Mouse (Mus musculus) kidney, embryonic 14.5 days (tissue): ENCODE data around the gene Slc13a2. TPM values are rescaled to one million over a fixed set of nuclear protein-coding genes. Genes with fewer than 3 reads are reported as not detected.

Experiments
- ATAC-seq: fragments of 200-750 bp; cut with Nextera tagmentation; 2 replicates; pipeline ENCODE4 v1.8.0; 2017; ENCODE audit warnings: moderate number of reproducible peaks, mild to moderate bottlenecking, moderate TSS enrichment, moderate library complexity; ENCODE audit not compliant: low FRiP score, low TSS enrichment
- H3K27ac ChIP-seq: fragments of 300-500 bp; sonication (generic); 2 replicates; pipeline ENCODE4 v1.5.1; 2014; ENCODE audit warnings: low read depth, mild to moderate bottlenecking, low read length, moderate library complexity, mixed read lengths
- H3K27me3 ChIP-seq: fragments of 300-500 bp; sonication (generic); 2 replicates; pipeline ENCODE4 v1.6.1; 2014; ENCODE audit warnings: mild to moderate bottlenecking, low read length; ENCODE audit not compliant: control insufficient read depth, insufficient read depth
- H3K36me3 ChIP-seq: fragments of 300-500 bp; sonication (generic); 2 replicates; pipeline ENCODE4 v1.6.1; 2014; ENCODE audit warnings: low read length, mixed read lengths; ENCODE audit not compliant: control insufficient read depth, insufficient read depth
- H3K4me1 ChIP-seq: fragments of 300-500 bp; sonication (generic); 2 replicates; pipeline ENCODE4 v1.6.1; 2014; ENCODE audit warnings: low read length, mixed read lengths; ENCODE audit not compliant: control insufficient read depth, insufficient read depth
- H3K4me2 ChIP-seq: fragments of 300-500 bp; sonication (generic); replicated peaks from 2 replicates; pipeline ENCODE4 v1.6.1; 2014; ENCODE audit warnings: low read depth, mild to moderate bottlenecking, low read length
- H3K4me3 ChIP-seq: fragments of 300-500 bp; sonication (generic); 2 replicates; pipeline ENCODE4 v1.5.1; 2014; ENCODE audit warnings: mild to moderate bottlenecking, low read length
- H3K9ac ChIP-seq: fragments of 300-500 bp; sonication (generic); 2 replicates; pipeline ENCODE4 v1.6.1; 2014; ENCODE audit warnings: low read depth, mild to moderate bottlenecking, low read length, moderate library complexity
- H3K9me3 ChIP-seq: fragments of 300-500 bp; sonication (generic); 2 replicates; pipeline ENCODE4 v1.6.1; 2016; ENCODE audit warnings: low read length; ENCODE audit not compliant: control insufficient read depth
- WGBS: fragments of 180-500 bp; shearing (Covaris S2); extraction: QIAGEN DNeasy Blood & Tissue Kit; methylation state at CpG from one replicate; pipeline ENCODE4 v1.1.7; 2014; 5-methylcytosine and 5-hydroxymethylcytosine counted together
- polyA plus RNA-seq: library from polyadenylated mRNA; unstranded; fragments of >200 nt; fragmentation: Nextera tagmentation; extraction: Ambion mirVana; gene quantifications from 2 replicates; pipeline ENCODE4 v1.2.1, GENCODE M21; 2014

Slc13a2 gene
- polyA plus RNA-seq, 1 experiment from 2014 or later: 0.45 TPM

DNA sequence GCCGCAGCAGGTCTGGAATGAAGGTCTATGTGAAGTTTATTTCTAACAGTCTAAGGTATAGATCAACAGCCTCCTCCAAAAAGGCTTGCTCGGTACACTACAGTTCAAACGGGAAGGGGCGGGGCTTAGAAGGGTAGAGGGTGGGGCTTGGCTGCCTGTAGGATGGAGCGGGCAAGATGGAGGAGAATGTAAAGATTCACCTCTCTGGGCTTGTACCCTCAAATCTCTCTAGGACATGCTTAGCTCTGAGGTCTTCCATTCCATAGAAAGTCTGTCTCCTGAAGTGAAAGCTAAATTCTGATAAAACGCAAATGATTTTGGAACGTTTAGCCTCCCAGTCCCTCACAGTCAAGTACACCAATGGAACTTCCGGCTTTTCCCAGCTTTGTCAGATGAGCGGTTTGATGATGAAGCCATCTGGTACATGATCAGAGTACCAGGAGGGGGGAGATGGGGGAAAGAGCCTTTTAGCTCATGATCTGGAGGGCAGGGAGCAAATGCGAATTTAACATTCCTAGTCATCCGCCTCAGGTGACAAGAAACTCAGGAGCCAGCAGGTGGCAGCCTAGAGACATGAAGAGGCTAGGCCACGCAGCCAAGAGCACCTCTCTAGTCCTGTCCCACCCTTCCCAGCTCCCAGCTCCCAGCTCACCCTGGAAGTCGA is 61.8 kb downstream of the Slc13a2 start:
- peak overlapping the region; percentile 34; the same call in 1 of the 2 replicates for H3K9ac ChIP-seq
- H3K4me3 ChIP-seq: peak overlapping the region; percentile 33
- no peaks in the 10 kb centered on the region for H3K9me3 ChIP-seq
- H3K27ac ChIP-seq: no peak overlapping the region
- H3K4me1 ChIP-seq: peaks cover 21% of the 10 kb centered on the region
- H3K36me3 ChIP-seq: no peaks in the 10 kb centered on the region
- H3K27me3 ChIP-seq: no peaks in the 10 kb centered on the region
- WGBS: 12% methylated on average over 13 of the region's 13 CpGs
- peak; percentile 61 for ATAC-seq
- peak overlapping the region; percentile 60 for H3K4me2 ChIP-seq

DNA sequence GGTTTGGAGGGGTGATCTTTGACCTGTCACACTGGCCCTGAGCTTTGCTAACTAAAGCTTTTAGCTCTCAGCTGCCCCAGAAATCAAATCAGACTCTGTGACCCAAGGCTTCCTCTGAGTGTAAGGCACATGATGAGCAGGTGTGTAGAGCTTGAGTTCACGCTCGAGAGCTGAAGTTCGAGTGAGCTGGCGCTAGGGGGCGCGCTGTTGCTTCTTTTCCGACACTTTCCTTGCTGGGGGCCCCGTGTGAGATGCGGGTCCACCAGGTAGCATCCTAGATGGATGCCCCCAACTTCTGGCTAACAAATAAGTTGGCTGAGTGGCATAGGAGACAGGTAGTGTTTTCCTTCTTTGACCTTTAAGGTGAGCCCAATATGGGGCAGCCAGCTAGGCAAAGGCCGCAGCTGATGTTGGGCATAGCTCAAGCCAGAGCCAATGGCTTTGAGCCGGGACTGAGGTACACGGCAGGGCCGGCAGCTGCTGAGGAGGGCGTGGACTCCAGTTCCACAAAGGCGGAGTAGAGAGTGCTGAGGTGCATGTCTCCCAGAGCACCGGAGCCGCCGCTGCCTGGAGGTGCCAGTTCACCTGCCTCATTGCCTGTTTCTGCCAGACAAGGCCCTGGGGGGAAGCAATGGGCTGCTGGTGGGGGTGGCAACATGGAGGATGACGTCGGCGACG is 63.5 kb downstream of the Slc13a2 start:
- Histone ChIP-seq H3K4me2 (no peak overlapping the region), H3K9ac (no peak overlapping the region), H3K4me1 (peaks cover 4% of the 10 kb centered on the region; the same call in 1 of the 2 replicates), H3K27me3 (no peaks in the 10 kb centered on the region), H3K4me3 (no peak overlapping the region), H3K9me3 (no peaks in the 10 kb centered on the region), H3K27ac (no peak overlapping the region), H3K36me3 (no peaks in the 10 kb centered on the region)
- no peak for ATAC-seq
- WGBS: 17% methylated on average over 22 of the region's 22 CpGs

DNA sequence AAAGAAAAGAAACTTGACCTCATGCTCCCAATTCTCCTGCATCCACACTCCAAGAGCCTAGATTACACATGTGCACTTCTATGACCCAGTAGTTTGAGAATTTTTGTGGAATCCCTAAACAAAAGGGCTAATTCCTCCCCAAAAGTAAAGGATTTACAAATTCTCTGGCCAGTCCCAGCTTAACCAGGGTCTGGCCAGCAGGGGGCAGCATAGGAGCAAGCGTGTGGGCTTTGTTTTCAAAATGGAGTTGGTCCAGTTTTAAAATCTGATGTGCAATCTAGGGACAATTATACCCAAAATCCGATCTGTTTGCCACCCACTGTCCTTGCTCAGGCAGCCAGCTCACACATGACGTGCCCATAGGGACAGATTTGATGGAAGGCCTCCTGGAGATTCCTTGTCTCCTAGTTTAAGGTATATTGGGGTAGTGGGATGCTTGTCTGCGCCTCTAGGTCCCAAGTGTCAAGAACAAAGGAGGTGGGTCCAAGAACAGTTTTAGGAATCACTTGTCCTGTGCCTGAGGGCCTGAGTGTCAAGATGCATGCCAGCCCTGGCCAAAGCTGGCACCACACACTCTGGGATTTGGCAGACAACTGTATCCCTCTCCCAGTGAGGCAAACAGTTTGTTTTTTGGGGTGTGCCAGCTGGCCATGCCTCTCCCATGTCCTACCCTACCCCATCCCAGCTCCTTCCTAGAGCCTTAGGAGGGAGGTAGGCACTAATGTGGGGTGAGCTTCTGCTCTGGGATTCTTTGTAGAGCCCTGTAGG is 66.4 kb downstream of the Slc13a2 start:
- no peak for ATAC-seq
- H3K4me2 ChIP-seq: no peak overlapping the region
- H3K4me3 ChIP-seq: no peak overlapping the region
- H3K27ac ChIP-seq: no peak overlapping the region
- no peaks in the 10 kb centered on the region for H3K36me3 ChIP-seq
- 36% methylated on average over 4 of the region's 4 CpGs for WGBS
- no peak overlapping the region for H3K9ac ChIP-seq
- no peaks in the 10 kb centered on the region for H3K9me3 ChIP-seq
- no peaks in the 10 kb centered on the region for H3K27me3 ChIP-seq
- no peaks in the 10 kb centered on the region for H3K4me1 ChIP-seq

DNA sequence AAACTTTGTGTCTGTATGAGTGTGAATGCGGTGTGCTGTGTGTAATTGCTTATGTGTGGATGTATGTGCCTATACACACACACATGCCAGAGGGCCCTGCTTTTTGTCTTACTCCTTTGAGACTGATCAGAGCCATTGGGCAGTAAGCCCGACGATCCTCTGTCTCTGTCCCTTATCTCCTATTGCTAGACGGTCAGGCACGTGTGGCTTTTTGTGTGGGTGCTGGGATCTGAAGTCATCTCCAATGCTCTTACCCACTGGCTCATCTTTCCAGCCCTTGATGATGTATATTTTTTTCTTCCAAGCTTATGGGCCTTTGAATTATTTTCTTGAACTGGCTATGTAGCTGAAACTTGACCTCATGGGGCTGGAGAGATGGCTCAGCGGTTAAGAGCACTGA is 67.1 kb downstream of the Slc13a2 start:
- no peak overlapping the region for H3K27ac ChIP-seq
- 80% methylated on average over 6 of the region's 6 CpGs for WGBS

DNA sequence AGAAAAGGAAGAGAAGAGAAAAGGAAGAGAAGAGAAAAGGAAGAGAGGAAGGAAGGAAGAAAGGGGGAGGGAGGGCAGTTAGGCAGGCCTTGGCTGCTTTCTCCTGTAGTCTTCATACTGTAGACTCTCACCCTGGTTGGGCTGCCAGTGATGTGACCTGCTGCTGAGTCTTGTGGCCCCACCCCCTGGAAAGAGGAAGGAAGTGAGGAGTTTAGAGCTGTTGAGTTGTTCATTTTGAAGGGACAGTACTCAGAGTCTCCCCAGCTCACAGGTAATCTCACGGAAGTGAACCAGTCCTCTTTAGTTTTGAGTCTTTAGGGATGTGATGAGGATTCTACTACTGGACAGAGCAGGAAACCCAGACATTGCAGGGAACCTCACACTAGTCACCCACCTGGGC is 68.9 kb downstream of the Slc13a2 start:
- Histone ChIP-seq H3K9ac (no peak overlapping the region), H3K9me3 (no peaks in the 10 kb centered on the region), H3K4me3 (no peak overlapping the region), H3K36me3 (peaks cover 9% of the 10 kb centered on the region; the same call in 1 of the 2 replicates), H3K27ac (no peak overlapping the region), H3K4me1 (no peaks in the 10 kb centered on the region), H3K27me3 (no peaks in the 10 kb centered on the region), H3K4me2 (no peak overlapping the region)
- no peak for ATAC-seq
- 95% methylated on average over 1 of the region's 1 CpGs for WGBS

More for the DNA sequence above, 67.1 kb downstream of the Slc13a2 start:
- no peak for ATAC-seq
- Histone ChIP-seq H3K9me3 (no peaks in the 10 kb centered on the region), H3K27me3 (no peaks in the 10 kb centered on the region), H3K36me3 (no peaks in the 10 kb centered on the region), H3K4me2 (no peak overlapping the region), H3K9ac (no peak overlapping the region), H3K4me1 (no peaks in the 10 kb centered on the region), H3K4me3 (no peak overlapping the region)

DNA sequence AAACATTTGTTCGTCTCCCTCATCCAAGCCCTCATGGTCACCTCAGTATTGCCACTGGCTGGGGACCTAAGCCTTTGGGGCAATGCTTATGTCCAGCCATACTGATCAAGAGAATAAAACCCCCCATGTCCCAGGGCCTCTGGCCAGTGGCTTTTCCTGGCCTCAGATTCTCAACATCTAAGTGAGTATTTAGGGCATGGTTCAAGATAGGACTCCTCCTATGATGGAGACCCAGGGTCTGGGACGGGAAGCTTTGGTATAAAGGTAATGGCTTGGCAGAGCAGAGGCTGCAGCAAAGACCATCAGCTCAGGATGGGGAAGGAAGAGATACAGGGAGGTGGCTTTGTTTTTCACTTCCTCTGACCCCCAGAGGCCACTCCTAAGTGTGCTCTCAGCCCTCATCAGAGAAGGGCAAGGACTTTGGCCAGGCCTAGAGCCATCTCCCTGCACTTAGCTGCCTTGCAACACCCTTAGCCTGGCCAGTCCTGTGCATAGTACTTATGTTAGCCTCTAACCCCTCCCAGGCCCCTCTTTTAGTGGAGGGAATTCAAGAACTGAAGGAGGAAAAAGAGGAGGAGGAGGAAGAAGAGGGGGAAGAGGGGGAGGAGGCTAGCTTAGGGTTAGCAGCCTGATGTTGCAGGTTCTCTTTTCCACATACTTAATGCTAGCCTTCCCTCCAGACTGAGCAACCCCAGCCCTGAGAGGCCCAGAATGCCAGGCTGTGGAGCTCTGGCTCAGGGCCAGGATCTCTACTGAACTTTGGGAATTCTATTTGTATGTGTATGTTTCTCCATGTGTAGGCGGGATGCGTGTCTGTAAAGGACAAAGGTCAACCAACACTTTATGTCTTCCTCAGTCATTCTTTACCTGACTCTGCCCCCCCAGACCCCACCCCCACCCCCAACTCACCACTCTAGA is 72.3 kb downstream of the Slc13a2 start:
- Histone ChIP-seq H3K9ac (no peak overlapping the region), H3K27ac (no peak overlapping the region), H3K27me3 (no peaks in the 10 kb centered on the region), H3K36me3 (peaks cover 10% of the 10 kb centered on the region; the same call in 1 of the 2 replicates), H3K4me2 (no peak overlapping the region), H3K9me3 (no peaks in the 10 kb centered on the region), H3K4me3 (no peak overlapping the region), H3K4me1 (peaks cover 14% of the 10 kb centered on the region)
- ATAC-seq: no peak
- WGBS: 70% methylated on average over 4 of the region's 4 CpGs

DNA sequence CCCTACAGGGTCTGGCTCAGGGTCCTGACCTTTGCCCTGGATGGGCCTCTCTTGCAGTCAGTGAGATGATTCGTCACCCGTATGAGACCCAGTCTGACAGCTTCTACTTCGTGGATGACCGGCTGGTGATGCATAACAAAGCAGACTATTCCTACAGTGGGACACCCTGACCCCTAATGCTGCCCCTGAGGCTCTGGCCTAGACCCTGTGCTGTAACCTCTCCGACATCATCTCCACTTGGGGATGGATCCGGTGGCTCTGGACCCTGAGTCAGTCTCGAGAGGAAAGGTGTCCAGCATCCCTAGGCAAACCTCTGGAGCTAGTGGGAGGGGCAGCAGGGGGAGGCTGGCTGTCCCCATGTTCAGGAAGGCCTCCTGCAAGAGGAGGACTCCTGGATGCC is 73.5 kb downstream of the Slc13a2 start:
- H3K27ac ChIP-seq: no peak overlapping the region
- H3K27me3 ChIP-seq: no peaks in the 10 kb centered on the region
- no peak for ATAC-seq
- peaks cover 10% of the 10 kb centered on the region; the same call in 1 of the 2 replicates for H3K36me3 ChIP-seq
- H3K4me3 ChIP-seq: no peak overlapping the region
- H3K9ac ChIP-seq: no peak overlapping the region
- H3K4me2 ChIP-seq: no peak overlapping the region
- no peaks in the 10 kb centered on the region for H3K9me3 ChIP-seq
- WGBS: 39% methylated on average over 7 of the region's 7 CpGs
- H3K4me1 ChIP-seq: peaks cover 24% of the 10 kb centered on the region

DNA sequence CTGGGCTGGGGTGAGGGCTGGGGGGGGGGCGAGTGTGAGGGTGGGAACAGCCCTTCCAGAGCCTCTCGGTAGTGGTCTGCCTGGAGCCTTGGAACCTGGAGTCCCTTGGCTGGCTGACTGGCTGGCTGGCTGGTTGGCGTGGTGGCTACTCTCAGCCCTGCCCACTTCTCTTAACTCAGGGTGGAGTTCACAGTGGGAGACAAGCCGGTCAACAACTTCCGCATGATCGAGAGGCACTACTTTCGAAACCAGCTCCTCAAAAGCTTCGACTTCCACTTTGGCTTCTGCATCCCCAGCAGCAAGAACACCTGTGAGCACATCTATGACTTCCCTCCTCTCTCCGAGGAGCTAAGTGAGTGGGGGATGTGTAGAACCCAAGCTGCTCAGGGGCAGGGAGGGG is 74.1 kb downstream of the Slc13a2 start:
- Histone ChIP-seq H3K27ac (no peak overlapping the region), H3K27me3 (no peaks in the 10 kb centered on the region), H3K9ac (no peak overlapping the region), H3K4me1 (peaks cover 24% of the 10 kb centered on the region), H3K4me2 (no peak overlapping the region), H3K4me3 (no peak overlapping the region), H3K9me3 (no peaks in the 10 kb centered on the region), H3K36me3 (peaks cover 10% of the 10 kb centered on the region; the same call in 1 of the 2 replicates)
- no peak for ATAC-seq
- WGBS: 85% methylated on average over 9 of the region's 9 CpGs
